Mouse (Mus musculus) liver, embryonic 14.5 days (tissue): ENCODE data around the gene Tnmd. TPM values are rescaled to one million over a fixed set of nuclear protein-coding genes. Genes with fewer than 3 reads are reported as not detected.

Experiments
- ATAC-seq: fragments of 200-750 bp; cut with Nextera tagmentation; 2 replicates; pipeline ENCODE4 v1.8.0; 2017; ENCODE audit warnings: moderate number of reproducible peaks, mild to moderate bottlenecking, moderate library complexity; ENCODE audit not compliant: insufficient read depth
- DNase-seq, 3 experiments: peaks; one replicate each; pipeline ENCODE4 v3.0.0-alpha.2; 2012 to 2013; ENCODE audit warnings: low read depth in 3 of 3, low spot score in 3 of 3
- H3K27ac ChIP-seq: fragments of 300-500 bp; sonication (generic); 2 replicates; pipeline ENCODE4 v1.5.1; 2014; ENCODE audit warnings: moderate library complexity, mild to moderate bottlenecking, control low read depth, inconsistent platforms
- H3K27me3 ChIP-seq: fragments of 300-500 bp; sonication (generic); 2 replicates; pipeline ENCODE4 v1.6.1; 2014; ENCODE audit warnings: mild to moderate bottlenecking, low read length, moderate library complexity; ENCODE audit not compliant: control insufficient read depth, insufficient read depth
- H3K36me3 ChIP-seq: fragments of 300-500 bp; sonication (generic); replicated peaks from 2 replicates; pipeline ENCODE4 v1.6.1; 2014; ENCODE audit warnings: low read depth; ENCODE audit not compliant: control insufficient read depth, insufficient read depth
- H3K4me1 ChIP-seq, 2 experiments: fragments of 200-500 bp in 1 of 2; fragments of 300-500 bp in 1 of 2; sonication (generic) in 1 of 2; replicated peaks; 2 replicates each; pipeline ENCODE4 v1.6.1; 2012 to 2014; ENCODE audit warnings: antibody characterized with exemption in 1 of 2, inconsistent platforms in 1 of 2, low read length in 1 of 2; ENCODE audit not compliant: control insufficient read depth in 2 of 2, insufficient read depth in 2 of 2
- H3K4me2 ChIP-seq: fragments of 300-500 bp; sonication (generic); 2 replicates; pipeline ENCODE4 v1.6.1; 2014; ENCODE audit warnings: low read depth, mild to moderate bottlenecking, control low read depth, moderate library complexity
- H3K4me3 ChIP-seq, 2 experiments: fragments of 200-500 bp in 1 of 2; fragments of 300-500 bp in 1 of 2; sonication (generic) in 1 of 2; 2 replicates each; pipeline ENCODE4 v1.5.1; 2012 to 2014; ENCODE audit warnings: low read depth in 2 of 2, low read length in 2 of 2, mild to moderate bottlenecking in 2 of 2, control low read depth in 1 of 2, inconsistent platforms in 1 of 2, moderate library complexity in 1 of 2; ENCODE audit not compliant: insufficient read depth in 1 of 2
- H3K9ac ChIP-seq: fragments of 300-500 bp; sonication (generic); replicated peaks from 2 replicates; pipeline ENCODE4 v1.6.1; 2014; ENCODE audit warnings: mild to moderate bottlenecking, control low read depth, moderate library complexity
- H3K9me3 ChIP-seq: fragments of 300-500 bp; sonication (generic); 2 replicates; pipeline ENCODE4 v1.6.1; 2016; ENCODE audit warnings: low read length, mixed read lengths; ENCODE audit not compliant: control insufficient read depth
- CTCF ChIP-seq: IDR thresholded peaks from 2 replicates; pipeline ENCODE4 v1.5.1; 2016; ENCODE audit warnings: antibody characterized with exemption, low read depth, control low read depth
- EP300 ChIP-seq: IDR thresholded peaks from 2 replicates; pipeline ENCODE4 v1.6.1; 2016; ENCODE audit warnings: antibody characterized with exemption, low read depth
- WGBS: fragments of 180-500 bp; shearing (Covaris S2); extraction: QIAGEN DNeasy Blood & Tissue Kit; methylation state at CpG from one replicate; pipeline ENCODE4 v1.1.7; 2014; ENCODE audit not compliant: insufficient replicate concordance; 5-methylcytosine and 5-hydroxymethylcytosine counted together
- polyA plus RNA-seq, 2 experiments: library from polyadenylated mRNA; depleted of rRNA in 1 of 2; stranded (reverse) in 1 of 2; unstranded in 1 of 2; fragments of >200 nt; fragmentation: Nextera tagmentation in 1 of 2; extraction: Ambion mirVana in 1 of 2; gene quantifications; 2 replicates each; pipeline versions ENCODE4 v1.2.1 to v1.2.3; 2012 to 2014

The Tnmd gene
- polyA plus RNA-seq (2012; rRNA removed) (0.03 TPM in 1 of 2 replicates, not detected in the other), polyA plus RNA-seq (2014; fragmentation: Nextera tagmentation; extraction: Ambion mirVana) (not detected in 2 replicates)

- no peak within 1 kb of the TSS for H3K4me2 ChIP-seq
- no peak within 1 kb of the TSS for H3K27ac ChIP-seq
- no peaks in the 10 kb centered on the region for H3K9me3 ChIP-seq
- no peak within 1 kb of the TSS for H3K9ac ChIP-seq
- TF ChIP-seq CTCF (no peak), EP300 (no peak)
- no peaks in the 10 kb centered on the region for H3K36me3 ChIP-seq
- whole genome bisulfite sequencing = 70% methylated on average over 5 of the region's 5 CpGs
- ATAC-seq (no peak), DNase-seq (no peak)
- no peaks in the 10 kb centered on the region for H3K27me3 ChIP-seq
- H3K4me1 ChIP-seq = no peaks in the 10 kb centered on the region
- H3K4me3 ChIP-seq = no peak within 1 kb of the TSS
These were observed at the start of gene Tnmd for GRCm38 (mm10) chrX:133850680-133851079. Gene Tnmd (plus strand): TSS chrX:133850980.

GRCm38 (mm10) chrX:133853637-133854036 is 2.9 kb downstream of the Tnmd start:
- no peaks in the 10 kb centered on the region for H3K4me1 ChIP-seq
- no peaks in the 10 kb centered on the region for H3K27me3 ChIP-seq
- H3K27ac ChIP-seq = no peak overlapping the region
- no peaks in the 10 kb centered on the region for H3K9me3 ChIP-seq
- no peak for DNase-seq
- H3K36me3 ChIP-seq = no peaks in the 10 kb centered on the region
- H3K4me2 ChIP-seq = no peak overlapping the region
- ATAC-seq = no peak
- no peak overlapping the region for H3K9ac ChIP-seq
- no peak overlapping the region for H3K4me3 ChIP-seq
- 84% methylated on average over 4 of the region's 4 CpGs for WGBS
- TF ChIP-seq EP300 (no peak), CTCF (no peak)

GRCm38 (mm10) chrX:133869743-133870142 is 19.0 kb downstream of the Tnmd start:
- DNase-seq (no peak), ATAC-seq (no peak)
- Histone ChIP-seq H3K27me3 (no peaks in the 10 kb centered on the region), H3K4me3 (no peak overlapping the region), H3K9ac (no peak overlapping the region), H3K27ac (no peak overlapping the region), H3K36me3 (no peaks in the 10 kb centered on the region), H3K4me2 (no peak overlapping the region), H3K9me3 (no peaks in the 10 kb centered on the region), H3K4me1 (no peaks in the 10 kb centered on the region)
- no peak for TF ChIP-seq CTCF
- no peak for TF ChIP-seq EP300
- WGBS = 21% methylated on average over 6 of the region's 6 CpGs

GRCm38 (mm10) chrX:133887308-133887707 is 36.5 kb downstream of the Tnmd start:
- H3K27me3 ChIP-seq = no peaks in the 10 kb centered on the region
- ATAC-seq (no peak), DNase-seq (no peak)
- no peak overlapping the region for H3K4me2 ChIP-seq
- WGBS = 34% methylated on average over 3 of the region's 3 CpGs
- H3K36me3 ChIP-seq = no peaks in the 10 kb centered on the region
- H3K4me1 ChIP-seq = no peaks in the 10 kb centered on the region
- no peak overlapping the region for H3K9ac ChIP-seq
- no peak overlapping the region for H3K4me3 ChIP-seq
- no peak overlapping the region for H3K27ac ChIP-seq
- H3K9me3 ChIP-seq = no peaks in the 10 kb centered on the region
- TF ChIP-seq CTCF = no peak
- TF ChIP-seq EP300 = no peak

- H3K4me3 ChIP-seq = no peak overlapping the region
- no peaks in the 10 kb centered on the region for H3K4me1 ChIP-seq
- ATAC-seq = no peak
- no peak overlapping the region for H3K9ac ChIP-seq
- no peak overlapping the region for H3K27ac ChIP-seq
- no peaks in the 10 kb centered on the region for H3K9me3 ChIP-seq
- WGBS = 73% methylated on average over 5 of the region's 5 CpGs
- DNase-seq = no peak
- H3K27me3 ChIP-seq = no peaks in the 10 kb centered on the region
- H3K4me2 ChIP-seq = no peak overlapping the region
- no peak for TF ChIP-seq CTCF
- no peak for TF ChIP-seq EP300
- no peaks in the 10 kb centered on the region for H3K36me3 ChIP-seq
These were observed 37.3 kb downstream of the Tnmd start for GRCm38 (mm10) chrX:133888111-133888510.
